Mouse (Mus musculus): ENCODE measurements around the gene Tmtc2. TPM values are rescaled to one million over a fixed set of nuclear protein-coding genes. Genes with fewer than 3 reads are reported as not detected.

Gene Tmtc2
- polyA plus RNA-seq, 1 experiment from 2014 or later = 5.5 TPM

GRCm38 (mm10) chr10:105199515-105199914, 374.7 kb downstream of the Tmtc2 start:
- DNase-seq (ENCODE audit: low spot score) (no peak), ATAC-seq (no peak)
- WGBS = 63% methylated on average over 5 of the region's 5 CpGs
- Histone ChIP-seq H3K9ac (ENCODE audit: low read length) (no peak overlapping the region), H3K9me3 (replicated peaks; ENCODE audit: control insufficient read depth, low read length) (no peaks in the 10 kb centered on the region), H3K27me3 (replicated peaks; ENCODE audit: control insufficient read depth, insufficient read depth, low read length) (no peaks in the 10 kb centered on the region), H3K4me1 (ENCODE audit: control insufficient read depth, insufficient read depth, low read length) (peaks cover 4% of the 10 kb centered on the region), H3K4me3 (ENCODE audit: low read depth, low read length) (no peak overlapping the region), H3K36me3 (ENCODE audit: control insufficient read depth, insufficient read depth, low read length) (no peaks in the 10 kb centered on the region), H3K4me2 (ENCODE audit: low read length) (no peak overlapping the region), H3K27ac (ENCODE audit: low read depth, low read length) (no peak overlapping the region)

DNA sequence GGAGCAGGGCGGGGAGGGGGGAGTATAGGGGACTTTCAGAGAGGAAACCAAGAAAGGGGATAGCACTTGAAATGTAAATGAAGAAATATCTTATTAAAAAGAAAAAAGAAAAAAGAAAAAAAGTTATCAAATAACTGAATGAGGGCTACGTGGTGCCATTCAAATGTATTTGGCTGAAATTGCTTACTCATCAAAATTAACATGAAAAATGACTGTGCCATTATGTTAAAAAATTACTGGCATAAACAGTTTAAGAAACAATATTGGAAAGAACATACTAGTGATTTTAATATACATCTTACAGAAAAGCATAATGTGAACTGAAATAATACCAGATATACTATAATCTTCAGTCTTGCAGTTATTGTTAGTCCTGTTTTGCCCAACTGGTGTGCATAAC, 378.9 kb downstream of the Tmtc2 start:
- H3K27ac ChIP-seq (ENCODE audit: low read depth, low read length) = no peak overlapping the region
- H3K9ac ChIP-seq (ENCODE audit: low read length) = no peak overlapping the region
- no peaks in the 10 kb centered on the region for H3K36me3 ChIP-seq (ENCODE audit: control insufficient read depth, insufficient read depth, low read length)
- H3K4me3 ChIP-seq (ENCODE audit: low read depth, low read length) = no peak overlapping the region
- no peak for DNase-seq (ENCODE audit: low spot score)
- H3K27me3 ChIP-seq (replicated peaks; ENCODE audit: control insufficient read depth, insufficient read depth, low read length) = no peaks in the 10 kb centered on the region
- peaks cover 4% of the 10 kb centered on the region for H3K4me1 ChIP-seq (ENCODE audit: control insufficient read depth, insufficient read depth, low read length)
- ATAC-seq = no peak
- H3K4me2 ChIP-seq (ENCODE audit: low read length) = no peak overlapping the region
- WGBS = 90% methylated on average over 2 of the region's 2 CpGs
- no peaks in the 10 kb centered on the region for H3K9me3 ChIP-seq (replicated peaks; ENCODE audit: control insufficient read depth, low read length)

GRCm38 (mm10) chr10:105193756-105194460, 380.3 kb downstream of the Tmtc2 start:
- H3K4me3 ChIP-seq (ENCODE audit: low read depth, low read length) = no peak overlapping the region
- ATAC-seq (no peak), DNase-seq (ENCODE audit: low spot score) (no peak)
- H3K9me3 ChIP-seq (replicated peaks; ENCODE audit: control insufficient read depth, low read length) = no peaks in the 10 kb centered on the region
- WGBS = 91% methylated on average over 4 of the region's 4 CpGs
- no peaks in the 10 kb centered on the region for H3K4me1 ChIP-seq (ENCODE audit: control insufficient read depth, insufficient read depth, low read length)
- H3K4me2 ChIP-seq (ENCODE audit: low read length) = no peak overlapping the region
- H3K27ac ChIP-seq (ENCODE audit: low read depth, low read length) = no peak overlapping the region
- no peak overlapping the region for H3K9ac ChIP-seq (ENCODE audit: low read length)
- H3K27me3 ChIP-seq (replicated peaks; ENCODE audit: control insufficient read depth, insufficient read depth, low read length) = no peaks in the 10 kb centered on the region
- H3K36me3 ChIP-seq (ENCODE audit: control insufficient read depth, insufficient read depth, low read length) = no peaks in the 10 kb centered on the region

DNA sequence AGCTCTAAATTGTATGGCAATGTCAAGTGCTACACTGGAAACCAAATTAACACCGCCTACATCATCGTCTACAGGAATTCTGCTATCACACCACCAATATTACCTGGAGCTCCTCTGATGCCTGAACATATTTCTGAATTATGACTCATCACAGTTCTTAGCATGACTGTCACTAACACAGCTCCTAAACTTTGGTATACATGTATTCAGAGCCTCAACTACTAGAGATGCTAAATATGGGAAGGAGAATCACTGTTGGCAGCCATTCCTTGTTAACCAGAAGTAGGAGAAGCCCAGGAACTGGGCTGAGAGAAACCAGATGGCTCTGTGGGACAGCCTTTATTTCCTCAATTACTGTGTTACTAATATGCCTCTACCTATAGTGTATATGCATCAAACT, 382.2 kb downstream of the Tmtc2 start:
- H3K9ac ChIP-seq (ENCODE audit: low read length) = no peak overlapping the region
- no peak overlapping the region for H3K4me2 ChIP-seq (ENCODE audit: low read length)
- H3K9me3 ChIP-seq (replicated peaks; ENCODE audit: control insufficient read depth, low read length) = no peaks in the 10 kb centered on the region
- WGBS = 97% methylated on average over 2 of the region's 2 CpGs
- DNase-seq (ENCODE audit: low spot score) (no peak), ATAC-seq (no peak)
- no peaks in the 10 kb centered on the region for H3K36me3 ChIP-seq (ENCODE audit: control insufficient read depth, insufficient read depth, low read length)
- no peak overlapping the region for H3K27ac ChIP-seq (ENCODE audit: low read depth, low read length)
- H3K27me3 ChIP-seq (replicated peaks; ENCODE audit: control insufficient read depth, insufficient read depth, low read length) = no peaks in the 10 kb centered on the region
- no peaks in the 10 kb centered on the region for H3K4me1 ChIP-seq (ENCODE audit: control insufficient read depth, insufficient read depth, low read length)
- H3K4me3 ChIP-seq (ENCODE audit: low read depth, low read length) = no peak overlapping the region

- Histone ChIP-seq H3K4me1 (ENCODE audit: control insufficient read depth, insufficient read depth, low read length) (no peaks in the 10 kb centered on the region), H3K9ac (ENCODE audit: low read length) (no peak overlapping the region), H3K36me3 (ENCODE audit: control insufficient read depth, insufficient read depth, low read length) (no peaks in the 10 kb centered on the region), H3K9me3 (replicated peaks; ENCODE audit: control insufficient read depth, low read length) (no peaks in the 10 kb centered on the region), H3K4me3 (ENCODE audit: low read depth, low read length) (no peak overlapping the region), H3K27ac (ENCODE audit: low read depth, low read length) (no peak overlapping the region), H3K4me2 (ENCODE audit: low read length) (no peak overlapping the region), H3K27me3 (replicated peaks; ENCODE audit: control insufficient read depth, insufficient read depth, low read length) (no peaks in the 10 kb centered on the region)
- ATAC-seq (no peak), DNase-seq (ENCODE audit: low spot score) (no peak)
- WGBS = 49% methylated on average over 4 of the region's 4 CpGs
Measured at GRCm38 (mm10) chr10:105189746-105190145, 384.5 kb downstream of the Tmtc2 start.

- ATAC-seq = no peak
- Histone ChIP-seq H3K36me3 (ENCODE audit: control insufficient read depth, insufficient read depth, low read length) (no peaks in the 10 kb centered on the region), H3K4me1 (ENCODE audit: control insufficient read depth, insufficient read depth, low read length) (no peaks in the 10 kb centered on the region), H3K9me3 (replicated peaks; ENCODE audit: control insufficient read depth, low read length) (no peaks in the 10 kb centered on the region), H3K27ac (ENCODE audit: low read depth, low read length) (no peak overlapping the region), H3K4me2 (ENCODE audit: low read length) (no peak overlapping the region), H3K4me3 (ENCODE audit: low read depth, low read length) (no peak overlapping the region), H3K27me3 (replicated peaks; ENCODE audit: control insufficient read depth, insufficient read depth, low read length) (no peaks in the 10 kb centered on the region), H3K9ac (ENCODE audit: low read length) (no peak overlapping the region)
- 92% methylated on average over 5 of the region's 5 CpGs for WGBS
- DNase-seq (ENCODE audit: low spot score) = no peak
Measured at GRCm38 (mm10) chr10:105186636-105187035, 387.6 kb downstream of the Tmtc2 start.

- Histone ChIP-seq H3K4me3 (ENCODE audit: low read depth, low read length) (no peak overlapping the region), H3K36me3 (ENCODE audit: control insufficient read depth, insufficient read depth, low read length) (no peaks in the 10 kb centered on the region), H3K9me3 (replicated peaks; ENCODE audit: control insufficient read depth, low read length) (no peaks in the 10 kb centered on the region), H3K27me3 (replicated peaks; ENCODE audit: control insufficient read depth, insufficient read depth, low read length) (no peaks in the 10 kb centered on the region), H3K9ac (ENCODE audit: low read length) (no peak overlapping the region), H3K27ac (ENCODE audit: low read depth, low read length) (no peak overlapping the region), H3K4me1 (ENCODE audit: control insufficient read depth, insufficient read depth, low read length) (no peaks in the 10 kb centered on the region), H3K4me2 (ENCODE audit: low read length) (no peak overlapping the region)
- ATAC-seq = no peak
- 81% methylated on average over 5 of the region's 5 CpGs for WGBS
- no peak for DNase-seq (ENCODE audit: low spot score)
Measured at GRCm38 (mm10) chr10:105168443-105169102, 405.7 kb downstream of the Tmtc2 start.

DNA sequence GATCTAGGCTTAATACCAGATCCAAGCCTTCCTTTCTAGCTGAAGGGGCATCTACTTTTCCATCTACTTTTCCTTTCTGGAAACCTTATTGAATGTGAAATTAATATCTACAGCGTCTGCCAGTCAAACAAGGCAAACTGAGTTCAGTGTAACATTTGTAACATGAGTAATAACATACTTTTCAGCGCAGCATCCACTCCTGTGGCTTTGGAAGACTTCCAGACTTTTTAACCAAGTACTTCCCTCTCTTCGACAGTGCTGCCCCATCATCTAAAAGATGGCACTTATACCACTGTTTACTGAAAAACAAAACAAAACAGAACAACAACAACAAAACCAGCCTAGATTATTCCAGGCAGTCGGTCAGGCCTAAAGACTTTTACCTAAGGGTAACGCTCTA, 409.0 kb downstream of the Tmtc2 start:
- no peaks in the 10 kb centered on the region for H3K36me3 ChIP-seq (ENCODE audit: control insufficient read depth, insufficient read depth, low read length)
- H3K4me2 ChIP-seq (ENCODE audit: low read length) = no peak overlapping the region
- DNase-seq (ENCODE audit: low spot score) = no peak
- WGBS = 89% methylated on average over 5 of the region's 5 CpGs
- no peak overlapping the region for H3K4me3 ChIP-seq (ENCODE audit: low read depth, low read length)
- H3K9ac ChIP-seq (ENCODE audit: low read length) = no peak overlapping the region
- H3K27me3 ChIP-seq (replicated peaks; ENCODE audit: control insufficient read depth, insufficient read depth, low read length) = no peaks in the 10 kb centered on the region
- H3K4me1 ChIP-seq (ENCODE audit: control insufficient read depth, insufficient read depth, low read length) = no peaks in the 10 kb centered on the region
- no peak for ATAC-seq
- H3K27ac ChIP-seq (ENCODE audit: low read depth, low read length) = no peak overlapping the region
- H3K9me3 ChIP-seq (replicated peaks; ENCODE audit: control insufficient read depth, low read length) = no peaks in the 10 kb centered on the region

GRCm38 (mm10) chr10:105153789-105154188, 420.5 kb downstream of the Tmtc2 start:
- no peak overlapping the region for H3K4me3 ChIP-seq (ENCODE audit: low read depth, low read length)
- no peaks in the 10 kb centered on the region for H3K27me3 ChIP-seq (replicated peaks; ENCODE audit: control insufficient read depth, insufficient read depth, low read length)
- H3K4me1 ChIP-seq (ENCODE audit: control insufficient read depth, insufficient read depth, low read length) = no peaks in the 10 kb centered on the region
- no peak overlapping the region for H3K4me2 ChIP-seq (ENCODE audit: low read length)
- H3K36me3 ChIP-seq (ENCODE audit: control insufficient read depth, insufficient read depth, low read length) = no peaks in the 10 kb centered on the region
- H3K27ac ChIP-seq (ENCODE audit: low read depth, low read length) = no peak overlapping the region
- no peak for ATAC-seq
- H3K9ac ChIP-seq (ENCODE audit: low read length) = no peak overlapping the region
- H3K9me3 ChIP-seq (replicated peaks; ENCODE audit: control insufficient read depth, low read length) = no peaks in the 10 kb centered on the region
- no peak for DNase-seq (ENCODE audit: low spot score)
